Mouse (Mus musculus) spleen, adult 2 months (tissue): ENCODE measurements at regions not wholly inside any gene's neighbourhood (a gene's known extent, or its start where the extent isn't known, plus 50 kb on each side); places are given as distances from the start of the nearest gene placed in this dataset.

Experiments used
- CTCF ChIP-seq: fragments of 200-500 bp; IDR thresholded peaks from 2 replicates; pipeline ENCODE4 v1.5.1; 2011; ENCODE audit warnings: mild to moderate bottlenecking, inconsistent platforms; ENCODE audit not compliant: insufficient read depth, insufficient read length, insufficient replicate concordance; ENCODE audit errors: extremely low read depth
- POLR2A ChIP-seq: fragments of 200-500 bp; IDR thresholded peaks from 2 replicates; pipeline ENCODE4 v1.6.1; 2011; ENCODE audit warnings: low read depth, low read length, inconsistent platforms

DNA sequence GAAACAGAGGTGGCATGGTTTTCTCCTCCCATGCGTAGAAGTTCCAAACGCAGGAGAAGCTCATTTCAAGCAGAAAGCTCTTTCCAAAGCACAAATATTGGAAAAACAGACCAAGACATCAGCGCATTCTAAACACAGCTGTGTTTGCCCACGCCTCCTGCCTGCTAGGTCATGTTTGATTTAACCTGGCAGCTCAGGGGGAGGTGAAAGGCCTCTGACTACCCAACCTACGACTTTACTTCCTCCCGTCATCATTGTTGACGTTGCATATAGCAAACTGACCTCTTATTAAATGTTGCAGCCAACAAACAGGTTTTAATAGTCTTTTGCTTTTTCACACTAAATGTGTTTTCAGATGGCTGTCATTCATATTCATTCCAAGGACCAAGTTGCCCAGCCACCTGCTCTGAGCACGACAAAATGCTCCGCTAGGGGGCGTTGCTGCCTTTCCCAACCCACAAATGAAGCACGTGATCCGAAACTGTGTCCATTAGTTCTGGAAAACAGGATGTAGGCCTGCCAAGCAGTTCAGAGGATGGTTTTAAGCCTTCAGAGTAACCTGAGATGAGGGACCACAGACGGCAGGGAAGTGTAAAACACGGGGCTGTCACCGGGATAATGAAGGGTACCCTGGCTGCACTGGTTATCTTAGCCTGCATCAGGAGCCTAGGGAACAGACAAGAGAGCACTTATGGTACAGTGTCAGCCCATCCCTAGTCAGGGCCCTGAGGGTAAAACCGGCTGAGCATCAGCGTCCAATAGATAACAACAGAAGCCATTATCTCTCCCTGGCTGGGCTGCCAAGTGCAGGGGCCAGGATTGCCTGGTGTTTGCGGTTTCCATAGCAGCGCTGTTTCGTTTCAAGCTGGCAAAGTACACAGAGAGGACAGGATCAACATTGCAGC, 67.6 kb upstream of the Noct start:
- TF ChIP-seq POLR2A (no peak), CTCF (no peak)
